Mouse (Mus musculus) MEL (cell line): Measurements from ENCODE around the gene Txn2. TPM values are rescaled to one million over a fixed set of nuclear protein-coding genes. Genes with fewer than 3 reads are reported as not detected.

Experiments
- DNase-seq: peaks from one replicate; pipeline ENCODE4 v3.0.0; 2011; ENCODE audit warnings: low read depth, low spot score
- H3K27ac ChIP-seq: 2 replicates; pipeline ENCODE4 v1.5.1; 2012; ENCODE audit warnings: low read depth, mild to moderate bottlenecking, control low read depth, low read length, moderate library complexity; ENCODE audit not compliant: control insufficient read depth
- H3K27me3 ChIP-seq, 2 experiments: fragments of 150-350 bp in 1 of 2; sonication (generic) in 1 of 2; 2 replicates each; pipeline ENCODE4 v1.6.1; 2012; ENCODE audit warnings: low read length in 2 of 2, mild to moderate bottlenecking in 2 of 2, improper control_type of control experiment in 1 of 2, moderate library complexity in 1 of 2; ENCODE audit not compliant: insufficient read depth in 2 of 2, control insufficient read depth in 1 of 2
- H3K36me3 ChIP-seq, 2 experiments: 2 replicates each; pipeline ENCODE4 v1.6.1; 2012 to 2014; ENCODE audit warnings: low read length in 2 of 2, improper control_type of control experiment in 1 of 2, inconsistent platforms in 1 of 2, mild to moderate bottlenecking in 1 of 2; ENCODE audit not compliant: insufficient read depth in 2 of 2, control insufficient read depth in 1 of 2
- H3K4me1 ChIP-seq, 2 experiments: fragments of 150-350 bp in 1 of 2; sonication (generic) in 1 of 2; 2 replicates each; pipeline ENCODE4 v1.6.1; 2012; ENCODE audit warnings: low read length in 2 of 2, improper control_type of control experiment in 1 of 2, mild to moderate bottlenecking in 1 of 2; ENCODE audit not compliant: insufficient read depth in 2 of 2, control insufficient read depth in 1 of 2
- H3K4me3 ChIP-seq, 2 experiments: fragments of 150-350 bp in 1 of 2; sonication (generic) in 1 of 2; 2 replicates each; pipeline ENCODE4 v1.5.1; 2012; ENCODE audit warnings: low read depth in 2 of 2, low read length in 2 of 2, mild to moderate bottlenecking in 2 of 2, moderate library complexity in 2 of 2, control low read depth in 1 of 2, improper control_type of control experiment in 1 of 2; ENCODE audit not compliant: control insufficient read depth in 1 of 2, insufficient read depth in 1 of 2
- H3K79me2 ChIP-seq: 2 replicates; pipeline ENCODE4 v1.6.1; 2012; ENCODE audit warnings: mild to moderate bottlenecking, low read length, moderate library complexity; ENCODE audit not compliant: control insufficient read depth, poor library complexity, insufficient read depth
- H3K9ac ChIP-seq: 2 replicates; pipeline ENCODE4 v1.6.1; 2012; ENCODE audit warnings: low read depth, mild to moderate bottlenecking, control low read depth, low read length, moderate library complexity; ENCODE audit not compliant: control insufficient read depth, poor library complexity, severe bottlenecking
- H3K9me3 ChIP-seq: fragments of 150-350 bp; sonication (generic); replicated peaks from 2 replicates; pipeline ENCODE4 v1.6.1; 2012; ENCODE audit warnings: mild to moderate bottlenecking, low read length, improper control_type of control experiment, moderate library complexity; ENCODE audit not compliant: insufficient read depth
- BHLHE40 ChIP-seq: IDR thresholded peaks from 2 replicates; pipeline ENCODE4 v1.6.1; 2012; ENCODE audit warnings: low read depth, mild to moderate bottlenecking, inconsistent platforms, low read length, improper control_type of control experiment, borderline replicate concordance
- CTCF ChIP-seq, 3 experiments: IDR thresholded peaks in 2 of 3; conservative IDR thresholded peaks in 1 of 3; 2 replicates each; pipeline ENCODE4 v1.5.1; 2011 to 2012; ENCODE audit warnings: low read length in 3 of 3, low read depth in 2 of 3, mild to moderate bottlenecking in 2 of 3, improper control_type of control experiment in 1 of 3, inconsistent platforms in 1 of 3, mixed read lengths in 1 of 3, moderate library complexity in 1 of 3; ENCODE audit not compliant: control insufficient read depth in 1 of 3, insufficient read depth in 1 of 3, poor library complexity in 1 of 3, severe bottlenecking in 1 of 3
- E2F4 ChIP-seq: IDR thresholded peaks from 2 replicates; pipeline ENCODE4 v1.6.1; 2011; ENCODE audit warnings: low read depth, low read length, improper control_type of control experiment, borderline replicate concordance
- EP300 ChIP-seq, 2 experiments: IDR thresholded peaks; 2 replicates each; pipeline ENCODE4 v1.6.1; 2011; ENCODE audit warnings: improper control_type of control experiment in 2 of 2, low read length in 2 of 2, low read depth in 1 of 2, mild to moderate bottlenecking in 1 of 2
- ETS1 ChIP-seq: IDR thresholded peaks from 2 replicates; pipeline ENCODE4 v1.6.1; 2012; ENCODE audit warnings: low read depth, mild to moderate bottlenecking, inconsistent platforms, low read length, improper control_type of control experiment, moderate library complexity
- GATA1 ChIP-seq: IDR thresholded peaks from 2 replicates; pipeline ENCODE4 v1.6.1; 2011; ENCODE audit warnings: low read depth, low read length, improper control_type of control experiment
- HCFC1 ChIP-seq: IDR thresholded peaks from 2 replicates; pipeline ENCODE4 v1.6.1; 2012; ENCODE audit warnings: low read depth, mild to moderate bottlenecking, inconsistent platforms, low read length, improper control_type of control experiment, moderate library complexity
- KAT2A ChIP-seq: conservative IDR thresholded peaks from 2 replicates; pipeline ENCODE4 v1.6.1; 2012; ENCODE audit warnings: low read depth, low read length, improper control_type of control experiment, inconsistent platforms
- MAFK ChIP-seq: IDR thresholded peaks from 2 replicates; pipeline ENCODE4 v1.6.1; 2011; ENCODE audit warnings: low read depth, mild to moderate bottlenecking, low read length, improper control_type of control experiment, borderline replicate concordance
- MAZ ChIP-seq: IDR thresholded peaks from 2 replicates; pipeline ENCODE4 v1.6.1; 2012; ENCODE audit warnings: low read depth, mild to moderate bottlenecking, inconsistent platforms, low read length, improper control_type of control experiment
- MXI1 ChIP-seq: IDR thresholded peaks from 2 replicates; pipeline ENCODE4 v1.6.1; 2011; ENCODE audit warnings: mild to moderate bottlenecking, low read depth, low read length, improper control_type of control experiment
- MYC ChIP-seq: IDR thresholded peaks from 2 replicates; pipeline ENCODE4 v1.6.1; 2011; ENCODE audit warnings: low read depth, mild to moderate bottlenecking, low read length, improper control_type of control experiment, moderate library complexity
- NELFE ChIP-seq: IDR thresholded peaks from 2 replicates; pipeline ENCODE4 v1.6.1; 2011; ENCODE audit warnings: low read depth, low read length, improper control_type of control experiment
- POLR2A ChIP-seq, 2 experiments: IDR thresholded peaks; 2 replicates each; pipeline ENCODE4 v1.6.1; 2011 to 2012; ENCODE audit warnings: low read length in 2 of 2, mild to moderate bottlenecking in 2 of 2, control low read depth in 1 of 2, improper control_type of control experiment in 1 of 2, low read depth in 1 of 2, moderate library complexity in 1 of 2; ENCODE audit not compliant: control insufficient read depth in 1 of 2, insufficient read depth in 1 of 2, poor library complexity in 1 of 2
- POLR2AphosphoS2 ChIP-seq: IDR thresholded peaks from 2 replicates; pipeline ENCODE4 v1.6.1; 2011; ENCODE audit warnings: low read length, improper control_type of control experiment
- SIN3A ChIP-seq: IDR thresholded peaks from 2 replicates; pipeline ENCODE4 v1.6.1; 2012; ENCODE audit warnings: low read length, improper control_type of control experiment, inconsistent platforms
- SMC3 ChIP-seq: IDR thresholded peaks from 2 replicates; pipeline ENCODE4 v1.6.1; 2011; ENCODE audit warnings: low read depth, low read length, improper control_type of control experiment
- TAL1 ChIP-seq: IDR thresholded peaks from 2 replicates; pipeline ENCODE4 v1.6.1; 2012; ENCODE audit warnings: mild to moderate bottlenecking, inconsistent platforms, low read length, moderate library complexity, mixed read lengths
- TBP ChIP-seq: IDR thresholded peaks from 2 replicates; pipeline ENCODE4 v1.8.0; 2011; ENCODE audit warnings: low read depth, low read length, improper control_type of control experiment
- TCF12 ChIP-seq: IDR thresholded peaks from 2 replicates; pipeline ENCODE4 v1.6.1; 2014; ENCODE audit warnings: low read depth, mild to moderate bottlenecking, inconsistent platforms, low read length, improper control_type of control experiment, moderate library complexity
- UBTF ChIP-seq: IDR thresholded peaks from 2 replicates; pipeline ENCODE4 v1.6.1; 2012; ENCODE audit warnings: low read depth, mild to moderate bottlenecking, inconsistent platforms, low read length, improper control_type of control experiment, moderate library complexity, borderline replicate concordance; ENCODE audit not compliant: insufficient read depth
- USF1 ChIP-seq: IDR thresholded peaks from 2 replicates; pipeline ENCODE4 v1.6.1; 2014; ENCODE audit warnings: low read depth, mild to moderate bottlenecking, inconsistent platforms, low read length, improper control_type of control experiment, moderate library complexity
- ZKSCAN1 ChIP-seq: IDR thresholded peaks from 2 replicates; pipeline ENCODE4 v1.6.1; 2012; ENCODE audit warnings: low read depth, mild to moderate bottlenecking, inconsistent platforms, low read length, improper control_type of control experiment, moderate library complexity
- ZMIZ1 ChIP-seq: IDR thresholded peaks from 2 replicates; pipeline ENCODE4 v1.6.1; 2012; ENCODE audit warnings: low read depth, mild to moderate bottlenecking, inconsistent platforms, low read length, improper control_type of control experiment, moderate library complexity
- ZNF384 ChIP-seq: IDR thresholded peaks from 2 replicates; pipeline ENCODE4 v1.6.1; 2012; ENCODE audit warnings: low read depth, mild to moderate bottlenecking, inconsistent platforms, low read length, improper control_type of control experiment
- polyA plus RNA-seq, 2 experiments: library from polyadenylated mRNA; stranded (reverse) in 1 of 2; unstranded in 1 of 2; fragments of >175 nt in 1 of 2; fragments of >200 nt in 1 of 2; gene quantifications; 2 replicates each; pipeline versions ENCODE4 v1.2.1 to v1.2.4; 2012; ENCODE audit warnings: low replicate concordance in 2 of 2, low read depth in 1 of 2; ENCODE audit not compliant: insufficient read length in 2 of 2, insufficient read depth in 1 of 2, missing spikeins in 1 of 2
- total RNA-seq: library from RNA; depleted of rRNA; stranded (reverse); fragments of 300-350 nt; gene quantifications from 2 replicates; pipeline ENCODE4 v1.2.3, GENCODE M21; 2012

The Txn2 gene
- total and polyA plus RNA-seq, 3 experiments = 114 to 416 (median 207) TPM

DNA sequence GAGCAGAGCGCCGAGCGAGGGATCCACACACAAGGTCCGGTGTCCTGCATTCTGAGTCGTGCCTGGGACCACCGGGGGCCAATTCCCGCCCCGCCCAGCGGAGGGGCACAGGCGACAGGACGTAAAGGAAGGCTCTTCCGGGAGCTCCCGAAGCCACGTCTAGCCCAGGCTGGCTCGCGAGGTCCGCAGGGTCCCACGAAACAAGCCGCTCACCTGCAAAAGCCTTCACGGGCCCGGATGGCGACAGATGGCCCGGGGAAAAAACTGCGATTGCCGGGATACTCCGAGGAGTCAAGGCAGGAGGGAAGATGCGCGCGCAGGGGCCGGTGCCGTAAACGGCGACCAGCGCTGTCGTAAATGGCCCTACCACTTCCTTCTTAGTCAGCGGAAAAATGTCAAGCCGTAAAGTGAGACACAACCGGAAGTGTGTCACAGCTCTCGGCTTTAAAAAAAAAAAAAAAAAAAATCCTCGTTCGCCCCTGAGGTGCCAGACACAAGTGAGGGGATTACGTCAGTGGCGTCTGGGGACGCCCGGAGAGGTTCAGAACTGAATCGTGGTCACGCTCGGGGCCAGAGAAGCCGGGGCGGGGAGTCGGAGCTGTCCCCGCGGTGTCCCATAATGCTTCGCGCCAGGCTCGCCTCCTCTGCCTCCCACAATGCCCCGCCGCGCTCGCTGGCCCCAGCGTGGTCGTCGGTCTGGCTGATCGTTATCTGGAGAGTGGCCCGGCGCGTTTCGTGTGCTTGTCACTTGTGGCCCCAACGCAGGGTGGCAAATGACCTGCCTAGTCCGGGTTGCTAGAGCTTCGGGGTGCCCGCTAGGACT, 41.9 kb upstream of the Txn2 start, which contains the start of gene Eif3d (continued):
- TF ChIP-seq UBTF (no peak), POLR2AphosphoS2 (peak; percentile 81; the same call in 1 of the 2 replicates), KAT2A (peak; percentile 92), MAZ (peak; percentile 69; the same call in 1 of the 2 replicates), ZMIZ1 (peak; percentile 70), MYC (peak; percentile 95), POLR2A (IDR thresholded peaks at IDR 0.05; ENCODE audit: control insufficient read depth in 1 of 2, insufficient read depth in 1 of 2, low read depth in 1 of 2, low read length in 2 of 2, poor library complexity in 1 of 2) (peak; percentile 72 to 84), USF1 (0 out of 2 replicates have a peak, but pooled peaks have one; percentile 4)

DNA sequence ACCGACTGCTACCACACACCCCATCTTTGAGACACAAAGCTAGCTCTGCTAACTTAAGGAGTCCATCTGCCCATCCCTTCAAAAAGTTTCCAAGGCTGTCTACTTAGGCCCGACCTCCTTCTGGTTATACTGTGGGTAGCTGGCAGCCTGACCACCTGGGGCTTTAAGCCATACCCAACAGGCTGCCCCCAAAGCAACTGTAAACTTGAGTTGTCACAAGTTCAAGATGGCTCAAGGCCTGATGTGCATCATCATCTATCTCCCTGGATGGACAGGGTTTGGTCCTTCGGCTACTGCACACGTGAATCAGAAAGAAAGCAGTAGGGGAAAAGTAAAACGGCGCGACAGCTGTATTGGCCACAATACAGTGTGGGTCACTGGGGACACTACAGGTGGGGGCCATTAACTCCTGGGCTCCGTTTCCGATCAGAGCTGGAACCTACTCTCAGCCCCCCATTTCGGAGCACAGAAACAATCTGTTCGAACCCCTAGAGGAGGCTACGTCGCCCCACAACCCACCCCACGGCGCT, 41.2 kb upstream of the Txn2 start:
- H3K79me2 ChIP-seq = peaks cover 32% of the 10 kb centered on the region
- peak overlapping the region; percentile 84 for H3K9ac ChIP-seq
- peak overlapping the region; percentile 81 to 88 for H3K4me3 ChIP-seq
- no peaks in the 10 kb centered on the region for H3K27me3 ChIP-seq
- H3K4me1 ChIP-seq = peaks cover 5 to 39% of the 10 kb centered on the region in 2 experiments
- peak overlapping the region; percentile 99 for H3K27ac ChIP-seq
- TF ChIP-seq SIN3A (0 out of 2 replicates have a peak, but pooled peaks have one; percentile 26), POLR2AphosphoS2 (peak; percentile 25; the same call in 1 of the 2 replicates), NELFE (no peak)
- H3K36me3 ChIP-seq = peaks cover 14 to 42% of the 10 kb centered on the region in 2 experiments
- no peaks in the 10 kb centered on the region for H3K9me3 ChIP-seq
- DNase-seq = no peak

DNA sequence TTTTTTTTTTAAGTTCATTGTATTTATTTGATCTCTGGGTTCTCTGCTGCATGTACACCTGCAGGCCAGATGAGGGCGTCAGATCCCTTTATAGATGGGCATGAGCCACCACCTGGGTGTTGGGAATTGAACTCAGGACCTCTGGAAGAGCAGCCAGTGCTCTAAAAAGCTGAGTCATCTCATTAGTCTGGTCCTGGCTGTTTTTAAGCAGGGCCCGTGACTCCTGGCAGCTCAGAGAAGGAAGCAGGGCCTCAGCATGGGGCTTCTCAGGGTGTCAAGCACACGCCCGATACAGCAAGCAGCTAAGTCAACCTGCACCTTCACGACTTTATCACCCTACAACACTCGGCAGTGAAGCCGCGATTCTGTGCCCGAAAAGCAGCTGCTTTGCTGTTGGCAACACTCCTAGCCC, 36.3 kb upstream of the Txn2 start:
- Histone ChIP-seq H3K4me1 (peaks cover 0 to 14% of the 10 kb centered on the region in 2 experiments; a peak in 3 of 4 replicates), H3K79me2 (peaks cover 24% of the 10 kb centered on the region), H3K9me3 (no peaks in the 10 kb centered on the region), H3K36me3 (peaks cover 23 to 39% of the 10 kb centered on the region in 2 experiments), H3K9ac (no peak overlapping the region), H3K27me3 (no peaks in the 10 kb centered on the region), H3K4me3 (no peak overlapping the region), H3K27ac (peak overlapping the region; percentile 10; the same call in 1 of the 2 replicates)
- DNase-seq = peak; percentile 83
- TF ChIP-seq GATA1 = peak; percentile 37; the same call in 1 of the 2 replicates
- TF ChIP-seq MAFK = peak; percentile 69; the same call in 1 of the 2 replicates
- peak; percentile 36; the same call in 1 of the 2 replicates for TF ChIP-seq TBP
- TF ChIP-seq ETS1 = peak; percentile 71
- TF ChIP-seq SMC3 = no peak
- no peak for TF ChIP-seq ZKSCAN1
- no peak for TF ChIP-seq USF1
- TF ChIP-seq E2F4 = no peak
- TF ChIP-seq KAT2A = no peak
- no peak for TF ChIP-seq HCFC1
- no peak for TF ChIP-seq ZNF384
- TF ChIP-seq CTCF (IDR thresholded peaks at IDR 0.05 in 2 of 3, conservative IDR thresholded peaks at IDR 0.05 in 1 of 3; ENCODE audit: control insufficient read depth in 1 of 3, insufficient read depth in 1 of 3, low read depth in 2 of 3, low read length in 3 of 3, poor library complexity in 1 of 3, severe bottlenecking in 1 of 3) = peak in 1 of 3 experiments; percentile 10; a peak in 1 of 6 replicates
- TF ChIP-seq POLR2A (IDR thresholded peaks at IDR 0.05; ENCODE audit: control insufficient read depth in 1 of 2, insufficient read depth in 1 of 2, low read depth in 1 of 2, low read length in 2 of 2, poor library complexity in 1 of 2) = peak in 1 of 2 experiments; percentile 33; a peak in 1 of 4 replicates
- TF ChIP-seq MAZ = no peak
- TF ChIP-seq SIN3A = no peak
- TF ChIP-seq MXI1 = peak; percentile 55; the same call in 1 of the 2 replicates
- TF ChIP-seq EP300 (IDR thresholded peaks at IDR 0.05; ENCODE audit: low read depth in 1 of 2, low read length in 2 of 2) = peak; percentile 28 to 65; a peak in 3 of 4 replicates
- no peak for TF ChIP-seq BHLHE40
- TF ChIP-seq TCF12 = peak; percentile 77
- TF ChIP-seq TAL1 = peak; percentile 69
